Mouse (Mus musculus) ES-Bruce4 (cell line): ENCODE measurements at regions not wholly inside any gene's neighbourhood (a gene's known extent, or its start where the extent isn't known, plus 50 kb on each side); places are given as distances from the start of the nearest gene placed in this dataset.

Source experiments
- H3K27ac ChIP-seq: 2 replicates; pipeline ENCODE4 v1.5.1; 2012; ENCODE audit warnings: low read length, inconsistent platforms; ENCODE audit not compliant: insufficient read depth
- H3K27me3 ChIP-seq: 2 replicates; pipeline ENCODE4 v1.6.1; 2012; ENCODE audit warnings: mild to moderate bottlenecking, low read length, inconsistent platforms; ENCODE audit not compliant: control insufficient read depth, poor library complexity, insufficient read depth, severe bottlenecking
- H3K36me3 ChIP-seq: 2 replicates; pipeline ENCODE4 v1.6.1; 2012; ENCODE audit warnings: inconsistent platforms, mild to moderate bottlenecking, low read length, moderate library complexity; ENCODE audit not compliant: control insufficient read depth, poor library complexity, insufficient read depth, severe bottlenecking
- H3K4me1 ChIP-seq: one replicate; pipeline ENCODE4 v1.8.1; 2011; ENCODE audit warnings: low read length; ENCODE audit not compliant: control insufficient read depth, insufficient read depth
- H3K4me3 ChIP-seq: 2 replicates; pipeline ENCODE4 v1.5.1; 2011; ENCODE audit warnings: low read depth, mild to moderate bottlenecking, low read length
- H3K9ac ChIP-seq: 2 replicates; pipeline ENCODE4 v1.6.1; 2012; ENCODE audit warnings: low read depth, mild to moderate bottlenecking, inconsistent platforms; ENCODE audit not compliant: poor library complexity, severe bottlenecking
- H3K9me3 ChIP-seq: replicated peaks from 2 replicates; pipeline ENCODE4 v1.6.1; 2012; ENCODE audit warnings: mild to moderate bottlenecking, low read length, inconsistent platforms; ENCODE audit not compliant: control insufficient read depth, poor library complexity, insufficient read depth, severe bottlenecking
- CTCF ChIP-seq: IDR thresholded peaks from one replicate; pipeline ENCODE4 v1.8.1; 2011; ENCODE audit warnings: low read depth, low read length
- EP300 ChIP-seq: IDR thresholded peaks from 2 replicates; pipeline ENCODE4 v1.6.1; 2011; ENCODE audit warnings: low read depth, low read length; ENCODE audit not compliant: insufficient read depth
- POLR2A ChIP-seq: IDR thresholded peaks from one replicate; pipeline ENCODE4 v1.8.1; 2011; ENCODE audit warnings: low read length; ENCODE audit not compliant: insufficient read depth

GRCm38 (mm10) chr5:45292383-45292782, 157.7 kb downstream of the Qdpr start:
- no peaks in the 10 kb centered on the region for H3K36me3 ChIP-seq
- no peaks in the 10 kb centered on the region for H3K27me3 ChIP-seq
- H3K27ac ChIP-seq, result no peak overlapping the region
- no peaks in the 10 kb centered on the region for H3K4me1 ChIP-seq
- TF ChIP-seq CTCF, result no peak
- H3K4me3 ChIP-seq, result no peak overlapping the region
- H3K9me3 ChIP-seq, result no peaks in the 10 kb centered on the region
- H3K9ac ChIP-seq, result no peak overlapping the region

GRCm38 (mm10) chr5:45291752-45292151, 158.3 kb downstream of the Qdpr start:
- no peak overlapping the region for H3K4me3 ChIP-seq
- H3K9me3 ChIP-seq, result no peaks in the 10 kb centered on the region
- H3K9ac ChIP-seq, result no peak overlapping the region
- TF ChIP-seq EP300 (no peak), POLR2A (no peak), CTCF (no peak)
- no peak overlapping the region for H3K27ac ChIP-seq
- H3K4me1 ChIP-seq, result no peaks in the 10 kb centered on the region
- no peaks in the 10 kb centered on the region for H3K27me3 ChIP-seq
- H3K36me3 ChIP-seq, result no peaks in the 10 kb centered on the region

- Histone ChIP-seq H3K27ac (no peak overlapping the region), H3K4me3 (no peak overlapping the region), H3K9me3 (no peaks in the 10 kb centered on the region), H3K9ac (no peak overlapping the region), H3K27me3 (no peaks in the 10 kb centered on the region), H3K4me1 (no peaks in the 10 kb centered on the region), H3K36me3 (no peaks in the 10 kb centered on the region)
- TF ChIP-seq CTCF, result no peak
- no peak for TF ChIP-seq POLR2A
- no peak for TF ChIP-seq EP300
Observed at GRCm38 (mm10) chr5:45291276-45291675, 158.8 kb downstream of the Qdpr start.

DNA sequence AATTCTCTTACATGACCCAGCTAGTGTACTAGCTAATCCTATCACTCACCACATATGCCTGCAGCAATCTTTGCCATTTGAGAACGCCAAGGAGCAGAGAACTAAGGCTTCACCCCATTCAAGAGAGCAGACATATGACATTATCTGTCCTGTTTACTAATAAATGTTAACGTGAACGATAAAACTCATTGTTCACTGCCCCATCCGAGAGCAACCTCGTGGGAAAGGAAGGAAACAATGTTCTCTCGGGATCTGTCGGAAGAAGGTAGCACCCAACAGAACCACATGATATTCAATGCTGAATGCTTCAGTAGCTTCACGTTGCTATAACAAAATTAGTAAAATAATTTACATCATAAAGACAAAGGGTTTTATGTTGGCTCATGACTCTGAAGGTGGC, 163.6 kb downstream of the Qdpr start:
- TF ChIP-seq POLR2A, result no peak
- TF ChIP-seq EP300, result no peak
- TF ChIP-seq CTCF, result no peak
- Histone ChIP-seq H3K9me3 (no peaks in the 10 kb centered on the region), H3K27me3 (no peaks in the 10 kb centered on the region), H3K36me3 (no peaks in the 10 kb centered on the region), H3K4me1 (no peaks in the 10 kb centered on the region), H3K4me3 (no peak overlapping the region), H3K27ac (no peak overlapping the region), H3K9ac (no peak overlapping the region)

GRCm38 (mm10) chr5:45284680-45285079, 165.4 kb downstream of the Qdpr start:
- no peak overlapping the region for H3K27ac ChIP-seq
- no peak overlapping the region for H3K4me3 ChIP-seq
- no peaks in the 10 kb centered on the region for H3K36me3 ChIP-seq
- no peak overlapping the region for H3K9ac ChIP-seq
- no peaks in the 10 kb centered on the region for H3K9me3 ChIP-seq
- no peaks in the 10 kb centered on the region for H3K27me3 ChIP-seq
- TF ChIP-seq POLR2A (no peak), CTCF (no peak), EP300 (no peak)
- no peaks in the 10 kb centered on the region for H3K4me1 ChIP-seq

DNA sequence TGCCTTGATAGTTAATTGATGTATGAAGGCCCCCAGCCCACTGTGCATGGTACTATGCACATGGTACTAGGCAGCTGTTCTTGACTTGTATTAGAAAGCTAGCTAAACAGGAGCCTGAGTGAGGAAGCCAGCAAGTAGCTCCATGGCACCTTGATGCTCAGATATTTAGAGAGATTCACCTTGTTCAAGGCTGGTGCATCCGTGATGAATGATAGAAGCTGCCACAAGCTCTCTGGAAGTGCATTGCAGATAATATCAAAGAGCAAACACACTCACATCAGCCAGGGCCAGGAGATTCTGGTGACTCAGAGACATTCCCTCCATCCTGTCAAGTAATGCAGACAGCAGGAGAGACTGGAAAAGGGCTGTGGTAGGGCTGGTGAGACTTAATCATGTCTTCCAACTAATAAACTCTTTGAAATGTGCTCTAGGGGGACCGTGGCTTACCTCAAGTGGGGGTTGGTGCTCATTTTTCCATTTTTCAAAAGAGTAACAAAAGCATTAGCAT, 166.1 kb downstream of the Qdpr start:
- Histone ChIP-seq H3K9ac (no peak overlapping the region), H3K9me3 (no peaks in the 10 kb centered on the region), H3K4me1 (no peaks in the 10 kb centered on the region), H3K27ac (no peak overlapping the region), H3K36me3 (no peaks in the 10 kb centered on the region), H3K4me3 (no peak overlapping the region), H3K27me3 (no peaks in the 10 kb centered on the region)
- TF ChIP-seq EP300 (no peak), CTCF (no peak), POLR2A (no peak)
